Mouse (Mus musculus): Measurements from ENCODE around the gene Vps25. TPM values are rescaled to one million over a fixed set of nuclear protein-coding genes. Genes with fewer than 3 reads are reported as not detected.
A peak's percentile ranks its signal among the peaks of the same experiment; 100 is the strongest.

The Vps25 gene
- polyA plus RNA-seq, 1 experiment from 2014 or later: 105 TPM

DNA sequence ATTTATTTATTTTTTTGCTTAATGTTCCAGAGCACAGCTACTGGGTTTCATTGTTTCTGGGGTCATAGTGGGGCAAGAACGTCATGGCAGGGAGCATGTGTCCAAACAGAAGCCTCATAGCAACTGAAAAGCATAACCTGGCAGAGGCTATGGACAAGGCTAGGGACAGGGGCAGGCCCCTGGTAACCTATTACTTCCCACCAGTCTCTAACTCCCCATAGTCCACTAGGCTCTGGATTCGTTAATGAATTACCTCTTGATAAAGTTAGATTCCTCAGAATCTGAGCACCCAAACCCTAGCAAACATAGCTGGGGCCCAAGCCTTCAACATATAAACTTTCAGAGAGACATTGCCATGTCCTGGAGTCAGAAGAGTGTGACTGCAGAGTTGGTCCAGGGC lies 2.5 kb upstream of the Vps25 start:
- no peak for ATAC-seq (replicated peaks; ENCODE audit: extremely low read depth, insufficient read depth, low FRiP score)
- Histone ChIP-seq H3K4me3 (ENCODE audit: low read length) (no peak overlapping the region), H3K27ac (ENCODE audit: low read length) (no peak overlapping the region), H3K36me3 (ENCODE audit: control insufficient read depth, insufficient read depth) (no peaks in the 10 kb centered on the region), H3K9me3 (replicated peaks; ENCODE audit: control insufficient read depth, low read length) (no peaks in the 10 kb centered on the region), H3K9ac (ENCODE audit: low read length) (no peak overlapping the region), H3K4me1 (ENCODE audit: control insufficient read depth, insufficient read depth, low read length) (peaks cover 17% of the 10 kb centered on the region), H3K4me2 (ENCODE audit: low read depth, low read length) (no peak overlapping the region), H3K27me3 (ENCODE audit: control insufficient read depth, insufficient read depth, low read length) (peaks cover 16% of the 10 kb centered on the region)
- WGBS: 64% methylated on average over 2 of the region's 2 CpGs

DNA sequence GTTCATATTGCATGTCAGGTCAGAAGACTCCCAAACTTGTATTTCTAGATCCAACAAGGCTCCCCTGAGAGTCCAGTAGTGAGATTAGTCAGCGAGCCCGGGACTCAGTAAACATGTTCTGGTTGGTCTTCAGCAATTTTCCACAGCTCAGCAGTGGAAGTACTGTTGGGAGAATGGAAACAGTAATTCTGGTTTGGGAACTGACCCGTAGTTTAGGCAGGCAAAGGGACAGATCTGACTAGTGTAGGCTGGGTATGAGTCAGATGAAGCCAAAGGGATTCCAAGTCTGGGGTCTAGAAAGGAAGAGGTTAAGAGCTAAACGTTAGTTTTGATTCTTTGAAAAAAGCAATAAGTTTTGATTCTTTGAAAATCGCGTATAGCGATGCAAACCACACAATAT lies 566 bp upstream of the Vps25 start:
- H3K27me3 ChIP-seq (ENCODE audit: control insufficient read depth, insufficient read depth, low read length): no peaks in the 10 kb centered on the region; the same call in 1 of the 2 replicates
- H3K9ac ChIP-seq (ENCODE audit: low read length): peak overlapping the region; percentile 90
- H3K27ac ChIP-seq (ENCODE audit: low read length): peak overlapping the region; percentile 88
- H3K9me3 ChIP-seq (replicated peaks; ENCODE audit: control insufficient read depth, low read length): no peaks in the 10 kb centered on the region
- H3K4me1 ChIP-seq (ENCODE audit: control insufficient read depth, insufficient read depth, low read length): peaks cover 20% of the 10 kb centered on the region
- WGBS: 8% methylated on average over 7 of the region's 7 CpGs
- H3K4me3 ChIP-seq (ENCODE audit: low read length): peak overlapping the region; percentile 80
- no peaks in the 10 kb centered on the region for H3K36me3 ChIP-seq (ENCODE audit: control insufficient read depth, insufficient read depth)
- ATAC-seq (replicated peaks; ENCODE audit: extremely low read depth, insufficient read depth, low FRiP score): no peak
- H3K4me2 ChIP-seq (ENCODE audit: low read depth, low read length): peak overlapping the region; percentile 92

DNA sequence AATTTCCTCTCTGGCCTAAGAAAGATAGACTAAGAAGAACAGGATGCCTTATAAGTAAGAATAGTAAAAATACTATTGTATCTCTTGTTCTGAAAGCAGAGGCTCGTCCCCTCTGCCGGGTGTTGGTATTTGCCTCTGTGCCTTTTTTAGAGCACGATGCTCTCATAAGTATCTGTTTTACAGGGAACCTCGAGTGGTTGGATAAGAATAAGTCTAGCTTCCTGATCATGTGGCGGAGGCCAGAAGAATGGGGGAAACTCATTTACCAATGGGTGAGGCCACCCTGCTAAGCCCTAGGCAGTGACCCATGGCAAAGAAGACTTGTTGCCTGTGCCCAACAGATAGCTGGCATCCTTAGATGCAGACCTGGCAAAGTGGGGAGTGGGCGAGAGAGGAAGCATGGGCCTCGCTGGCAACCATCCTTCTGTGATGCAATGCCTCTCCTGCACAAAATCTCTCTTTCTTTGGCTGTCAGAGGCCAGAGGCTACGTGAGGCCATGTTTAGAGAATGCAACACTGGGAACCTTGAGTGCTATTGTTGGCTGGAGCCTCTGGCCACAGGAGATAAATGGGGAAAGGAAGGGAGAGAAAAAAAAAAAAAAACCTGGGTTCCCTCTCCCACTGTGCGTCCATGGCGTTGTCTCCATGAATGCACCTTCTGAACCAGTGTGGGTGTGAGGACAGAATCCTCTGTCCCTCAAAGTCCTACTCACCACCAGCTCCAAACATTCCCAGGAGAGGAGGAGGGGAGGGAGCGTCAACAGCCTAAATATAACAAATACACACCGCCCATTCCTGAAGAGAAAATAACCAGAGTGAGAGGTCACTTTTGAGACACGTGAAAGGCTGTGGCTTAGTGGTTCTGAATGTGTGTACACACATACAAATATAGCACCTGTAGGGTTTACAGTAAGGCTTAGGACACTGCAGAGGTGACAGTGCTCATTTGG lies 2.6 kb downstream of the Vps25 start:
- Histone ChIP-seq H3K9ac (ENCODE audit: low read length) (no peak overlapping the region; the same call in 1 of the 2 replicates), H3K27ac (ENCODE audit: low read length) (peak overlapping the region; percentile 87), H3K9me3 (replicated peaks; ENCODE audit: control insufficient read depth, low read length) (no peaks in the 10 kb centered on the region), H3K4me1 (ENCODE audit: control insufficient read depth, insufficient read depth, low read length) (peaks cover 44% of the 10 kb centered on the region), H3K4me2 (ENCODE audit: low read depth, low read length) (peak overlapping the region; percentile 8), H3K4me3 (ENCODE audit: low read length) (no peak overlapping the region), H3K36me3 (ENCODE audit: control insufficient read depth, insufficient read depth) (no peaks in the 10 kb centered on the region), H3K27me3 (ENCODE audit: control insufficient read depth, insufficient read depth, low read length) (no peaks in the 10 kb centered on the region)
- 49% methylated on average over 13 of the region's 13 CpGs for WGBS
- no peak for ATAC-seq (replicated peaks; ENCODE audit: extremely low read depth, insufficient read depth, low FRiP score)

DNA sequence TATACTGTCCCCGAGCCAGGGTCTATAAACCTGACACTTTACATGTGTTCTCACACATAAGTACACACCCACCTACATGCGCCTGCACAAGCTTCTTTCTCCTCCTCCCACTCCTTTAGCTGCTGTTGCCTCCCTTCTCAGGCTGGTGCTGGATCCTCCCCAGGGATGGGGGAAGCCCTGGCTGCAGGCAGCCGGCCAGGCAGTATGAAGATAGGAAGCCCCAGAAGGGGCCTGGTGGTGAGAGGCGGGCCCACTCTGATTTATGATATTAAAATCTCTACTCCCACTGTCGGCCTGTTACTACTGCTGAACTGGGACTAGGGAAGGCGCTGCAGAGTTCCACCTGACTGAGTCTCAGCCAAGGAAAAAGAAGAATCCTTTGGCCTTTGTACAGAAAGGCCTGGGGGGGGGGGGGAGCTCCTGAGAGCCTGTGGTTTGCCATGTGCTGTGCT lies 5.8 kb downstream of the Vps25 start:
- 22% methylated on average over 6 of the region's 6 CpGs for WGBS
- ATAC-seq (replicated peaks; ENCODE audit: extremely low read depth, insufficient read depth, low FRiP score): peak; percentile 39
- Histone ChIP-seq H3K9me3 (replicated peaks; ENCODE audit: control insufficient read depth, low read length) (no peaks in the 10 kb centered on the region), H3K27me3 (ENCODE audit: control insufficient read depth, insufficient read depth, low read length) (peaks cover 10% of the 10 kb centered on the region), H3K4me1 (ENCODE audit: control insufficient read depth, insufficient read depth, low read length) (peaks cover 44% of the 10 kb centered on the region), H3K36me3 (ENCODE audit: control insufficient read depth, insufficient read depth) (no peaks in the 10 kb centered on the region), H3K9ac (ENCODE audit: low read length) (peak overlapping the region; percentile 79), H3K4me3 (ENCODE audit: low read length) (peak overlapping the region; percentile 71), H3K27ac (ENCODE audit: low read length) (peak overlapping the region; percentile 81), H3K4me2 (ENCODE audit: low read depth, low read length) (peak overlapping the region; percentile 99)

DNA sequence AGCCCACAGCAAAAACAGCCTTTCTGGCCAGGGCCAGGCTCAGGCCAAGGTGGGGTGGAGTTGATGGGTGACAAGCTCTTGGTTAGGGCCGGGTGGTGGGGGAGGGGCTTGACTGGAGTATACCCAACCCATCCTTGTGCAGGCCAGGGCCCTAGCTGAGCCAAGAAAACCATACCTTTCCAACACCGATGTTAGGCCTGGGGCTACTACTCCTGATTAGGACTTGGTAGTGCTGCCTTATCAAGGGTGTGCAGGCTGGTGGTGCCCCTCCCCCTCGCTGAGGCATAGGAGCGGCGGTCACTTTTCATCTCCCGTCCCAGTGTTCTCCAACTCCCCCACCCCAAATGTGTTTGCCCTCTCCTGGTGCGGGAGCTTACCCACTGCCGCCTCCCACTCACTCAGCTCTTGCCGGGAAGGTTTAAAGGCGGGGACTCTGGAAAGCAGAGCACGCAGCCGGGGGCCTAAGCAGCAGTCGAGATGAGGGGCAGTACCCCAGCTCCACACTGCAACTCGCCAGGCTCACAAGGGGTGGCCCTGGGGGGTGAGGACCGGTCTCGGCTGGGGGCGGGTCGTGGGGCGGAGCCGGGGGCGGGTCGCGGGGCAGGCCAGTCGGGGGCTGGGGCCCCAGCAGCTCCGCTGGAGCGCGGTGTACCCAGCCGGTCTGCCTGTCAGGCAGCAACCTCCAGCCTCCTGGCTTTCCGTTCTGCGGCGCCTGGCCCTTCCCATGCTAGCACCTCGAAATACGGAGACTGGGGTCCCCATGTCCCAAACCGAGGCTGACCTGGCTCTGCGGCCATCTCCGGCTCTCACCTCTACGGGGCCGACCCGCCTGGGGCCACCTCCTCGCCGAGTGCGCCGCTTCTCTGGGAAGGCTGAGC lies 6.7 kb downstream of the Vps25 start, which contains the start of gene Wnk4:
Wnk4 (plus strand) TSS at position 620 of the 878 bp plus-strand sequence.
- ATAC-seq (replicated peaks; ENCODE audit: extremely low read depth, insufficient read depth, low FRiP score): peak; percentile 79
- H3K27me3 ChIP-seq (ENCODE audit: control insufficient read depth, insufficient read depth, low read length): peaks cover 15% of the 10 kb centered on the region
- H3K4me2 ChIP-seq (ENCODE audit: low read depth, low read length): peak within 1 kb of the TSS; percentile 99
- H3K9ac ChIP-seq (ENCODE audit: low read length): peak within 1 kb of the TSS; percentile 79
- peak within 1 kb of the TSS; percentile 81 for H3K27ac ChIP-seq (ENCODE audit: low read length)
- under 1% methylated on average over 43 of the region's 43 CpGs for WGBS
- H3K9me3 ChIP-seq (replicated peaks; ENCODE audit: control insufficient read depth, low read length): no peaks in the 10 kb centered on the region
- peaks cover 45% of the 10 kb centered on the region for H3K4me1 ChIP-seq (ENCODE audit: control insufficient read depth, insufficient read depth, low read length)
- H3K4me3 ChIP-seq (ENCODE audit: low read length): peak within 1 kb of the TSS; percentile 71
- H3K36me3 ChIP-seq (ENCODE audit: control insufficient read depth, insufficient read depth): no peaks in the 10 kb centered on the region

DNA sequence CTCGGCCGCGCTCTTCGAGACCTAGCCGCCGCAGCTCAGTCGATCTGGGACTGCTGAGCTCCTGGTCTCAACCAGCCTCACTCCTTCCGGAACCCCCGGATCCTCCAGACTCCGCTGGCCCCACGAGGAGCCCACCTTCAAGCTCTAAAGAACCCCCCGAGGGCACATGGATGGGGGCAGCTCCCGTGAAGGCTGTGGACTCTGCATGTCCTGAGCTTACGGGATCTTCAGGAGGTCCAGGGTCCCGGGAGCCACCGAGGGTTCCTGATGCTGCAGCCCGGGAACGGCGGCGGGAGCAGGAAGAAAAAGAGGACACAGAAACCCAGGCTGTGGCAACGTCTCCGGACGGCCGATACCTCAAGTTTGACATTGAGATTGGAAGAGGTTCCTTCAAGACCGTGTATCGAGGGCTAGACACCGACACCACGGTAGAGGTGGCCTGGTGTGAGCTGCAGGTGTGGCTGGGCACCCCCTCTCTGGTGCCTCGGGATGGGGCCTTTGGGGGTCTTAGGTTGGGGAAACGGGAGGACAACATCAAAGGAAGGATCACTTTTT lies 7.4 kb downstream of the Vps25 start:
- Histone ChIP-seq H3K9me3 (replicated peaks; ENCODE audit: control insufficient read depth, low read length) (no peaks in the 10 kb centered on the region), H3K27me3 (ENCODE audit: control insufficient read depth, insufficient read depth, low read length) (peaks cover 21% of the 10 kb centered on the region), H3K4me2 (ENCODE audit: low read depth, low read length) (peak overlapping the region; percentile 99), H3K27ac (ENCODE audit: low read length) (peak overlapping the region; percentile 81), H3K4me3 (ENCODE audit: low read length) (peak overlapping the region; percentile 71), H3K9ac (ENCODE audit: low read length) (peak overlapping the region; percentile 79), H3K36me3 (ENCODE audit: control insufficient read depth, insufficient read depth) (no peaks in the 10 kb centered on the region), H3K4me1 (ENCODE audit: control insufficient read depth, insufficient read depth, low read length) (peaks cover 44% of the 10 kb centered on the region)
- ATAC-seq (replicated peaks; ENCODE audit: extremely low read depth, insufficient read depth, low FRiP score): no peak
- WGBS: under 1% methylated on average over 30 of the region's 30 CpGs

DNA sequence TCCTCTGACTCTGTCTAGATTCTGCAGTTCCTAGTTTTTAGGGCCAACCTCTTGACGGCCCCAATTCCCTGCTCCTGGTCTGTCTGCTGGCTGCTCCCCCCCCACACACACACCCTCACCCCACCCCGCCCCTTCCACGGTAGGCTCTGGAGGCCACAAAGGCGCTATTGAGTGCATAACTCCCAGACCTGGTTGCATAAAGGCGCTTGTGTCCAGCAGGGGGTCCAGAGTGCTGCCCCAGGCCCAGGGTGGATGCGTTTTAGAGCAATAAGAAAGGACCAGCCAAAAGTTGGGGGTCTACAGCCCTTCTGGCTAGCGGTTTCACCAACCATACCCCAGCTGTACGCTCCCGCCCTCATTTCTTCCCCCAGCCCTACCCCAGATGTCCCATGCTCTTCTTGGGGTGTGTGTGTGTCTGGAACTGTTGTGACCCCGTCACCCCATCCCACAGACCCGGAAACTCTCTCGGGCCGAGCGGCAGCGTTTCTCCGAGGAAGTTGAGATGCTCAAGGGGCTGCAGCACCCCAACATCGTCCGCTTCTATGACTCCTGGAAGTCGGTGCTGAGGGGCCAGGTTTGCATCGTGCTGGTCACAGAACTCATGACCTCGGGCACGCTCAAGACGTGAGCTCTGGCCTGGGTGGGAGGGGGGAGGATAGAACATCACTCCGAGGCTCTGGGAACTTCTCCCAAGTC lies 8.9 kb downstream of the Vps25 start:
- no peaks in the 10 kb centered on the region for H3K36me3 ChIP-seq (ENCODE audit: control insufficient read depth, insufficient read depth)
- peaks cover 39% of the 10 kb centered on the region for H3K4me1 ChIP-seq (ENCODE audit: control insufficient read depth, insufficient read depth, low read length)
- H3K27me3 ChIP-seq (ENCODE audit: control insufficient read depth, insufficient read depth, low read length): peaks cover 25% of the 10 kb centered on the region
- WGBS: 2% methylated on average over 24 of the region's 24 CpGs
- H3K4me3 ChIP-seq (ENCODE audit: low read length): peak overlapping the region; percentile 71
- H3K27ac ChIP-seq (ENCODE audit: low read length): no peak overlapping the region
- H3K4me2 ChIP-seq (ENCODE audit: low read depth, low read length): peak overlapping the region; percentile 99
- ATAC-seq (replicated peaks; ENCODE audit: extremely low read depth, insufficient read depth, low FRiP score): no peak
- no peaks in the 10 kb centered on the region for H3K9me3 ChIP-seq (replicated peaks; ENCODE audit: control insufficient read depth, low read length)
- H3K9ac ChIP-seq (ENCODE audit: low read length): no peak overlapping the region
